Mouse (Mus musculus) hindbrain, postnatal 0 days (tissue): ENCODE results near the gene Aim2. TPM values are rescaled to one million over a fixed set of nuclear protein-coding genes. Genes with fewer than 3 reads are reported as not detected.
"Not testable (repeated sequence)": the region's sequence is repeated elsewhere in the genome, so short reads cannot be mapped to it uniquely, and the experiment has no call there.

Source experiments
- ATAC-seq: fragments of 200-750 bp; cut with Nextera tagmentation; 2 replicates; pipeline ENCODE4 v1.8.0; 2017; ENCODE audit warnings: mild to moderate bottlenecking, moderate TSS enrichment, moderate library complexity
- DNase-seq: peaks from one replicate; pipeline ENCODE4 v3.0.0-alpha.2; 2015; ENCODE audit warnings: low spot score
- H3K27ac ChIP-seq: fragments of 300-500 bp; sonication (generic); 2 replicates; pipeline ENCODE4 v1.5.1; 2014; ENCODE audit warnings: mild to moderate bottlenecking
- H3K27me3 ChIP-seq: fragments of 300-500 bp; sonication (generic); 2 replicates; pipeline ENCODE4 v1.6.1; 2014; ENCODE audit warnings: low read length, mixed read lengths; ENCODE audit not compliant: insufficient read depth
- H3K36me3 ChIP-seq: fragments of 300-500 bp; sonication (generic); 2 replicates; pipeline ENCODE4 v1.6.1; 2014; ENCODE audit warnings: low read length, mixed read lengths; ENCODE audit not compliant: insufficient read depth
- H3K4me1 ChIP-seq: fragments of 300-500 bp; sonication (generic); 2 replicates; pipeline ENCODE4 v1.6.1; 2014; ENCODE audit warnings: antibody characterized with exemption, low read length, mixed read lengths; ENCODE audit not compliant: insufficient read depth
- H3K4me2 ChIP-seq: fragments of 300-500 bp; sonication (generic); 2 replicates; pipeline ENCODE4 v1.6.1; 2014; ENCODE audit warnings: low read depth, mild to moderate bottlenecking, low read length, moderate library complexity, mixed read lengths
- H3K4me3 ChIP-seq: fragments of 300-500 bp; sonication (generic); 2 replicates; pipeline ENCODE4 v1.5.1; 2014; ENCODE audit warnings: low read length
- H3K9ac ChIP-seq: fragments of 300-500 bp; sonication (generic); replicated peaks from 2 replicates; pipeline ENCODE4 v1.6.1; 2014; ENCODE audit warnings: mild to moderate bottlenecking, low read length, moderate library complexity, mixed read lengths
- H3K9me3 ChIP-seq: fragments of 300-500 bp; sonication (generic); 2 replicates; pipeline ENCODE4 v1.6.1; 2016; ENCODE audit warnings: low read length, mixed read lengths
- CTCF ChIP-seq: IDR thresholded peaks from 2 replicates; pipeline ENCODE4 v1.5.1; 2016; ENCODE audit warnings: antibody characterized with exemption, control low read depth, low read depth
- WGBS: fragments of 180-500 bp; shearing (Covaris S2); extraction: QIAGEN DNeasy Blood & Tissue Kit; methylation state at CpG from one replicate; pipeline ENCODE4 v1.1.7; 2014; 5-methylcytosine and 5-hydroxymethylcytosine counted together
- polyA plus RNA-seq: library from polyadenylated mRNA; unstranded; fragments of >200 nt; fragmentation: Nextera tagmentation; extraction: Ambion mirVana; gene quantifications from 2 replicates; pipeline ENCODE4 v1.2.1, GENCODE M21; 2015
- total RNA-seq: library from RNA; depleted of rRNA; stranded (reverse); fragments of >200 nt; gene quantifications from 2 replicates; pipeline ENCODE4 v1.2.3, GENCODE M21; 2014; rRNA removed

Gene Aim2
- total RNA-seq (1.6 and 19.1 TPM in 2 replicates), polyA plus RNA-seq (1.4 and 1.9 TPM in 2 replicates)

DNA sequence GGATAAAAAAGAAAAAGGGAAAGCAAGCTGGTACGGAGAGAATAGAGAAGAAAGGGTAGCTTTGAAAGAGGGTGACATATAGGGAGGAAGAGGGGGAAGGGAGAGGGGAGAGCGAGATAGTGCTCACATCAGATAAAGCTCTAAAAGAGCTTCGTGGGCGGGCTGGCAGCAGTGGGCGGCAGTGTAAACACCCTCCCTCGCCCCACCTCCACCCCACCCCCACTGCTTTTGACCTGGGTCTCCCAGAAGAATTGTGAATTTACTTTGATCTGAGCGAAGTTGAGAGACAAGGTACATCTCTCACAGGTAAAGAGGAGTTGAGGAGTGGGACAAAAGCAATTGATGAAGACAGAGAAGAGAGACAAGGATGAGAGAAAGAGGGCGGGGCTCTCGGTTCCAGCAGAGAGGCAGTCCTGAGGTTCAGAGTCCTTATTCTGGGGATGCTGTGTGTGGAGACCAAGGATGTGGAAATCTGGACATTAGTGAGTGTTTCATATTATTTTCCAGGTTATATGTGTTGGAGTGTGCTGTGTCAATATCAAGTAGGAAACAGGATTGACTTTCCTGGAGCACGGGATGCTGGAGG lies at the start of gene Aim2:
TSS of gene Aim2 (plus strand) at position 508 of the 586 bp plus-strand sequence.
- DNase-seq (no peak), ATAC-seq (0 out of 2 replicates have a peak, but pooled peaks have one; percentile 15)
- H3K4me1 ChIP-seq = no peaks in the 10 kb centered on the region
- 0 out of 2 replicates have a peak within 1 kb of the TSS, but pooled peaks have one; percentile 24 for H3K9ac ChIP-seq
- H3K4me2 ChIP-seq = peak within 1 kb of the TSS; percentile 42
- no peaks in the 10 kb centered on the region for H3K27me3 ChIP-seq
- H3K27ac ChIP-seq = peak within 1 kb of the TSS; percentile 41; the same call in 1 of the 2 replicates
- no peaks in the 10 kb centered on the region for H3K9me3 ChIP-seq
- peak within 1 kb of the TSS; percentile 13 for H3K4me3 ChIP-seq
- WGBS = 12% methylated on average over 10 of the region's 10 CpGs
- no peak for TF ChIP-seq CTCF
- H3K36me3 ChIP-seq = no peaks in the 10 kb centered on the region

DNA sequence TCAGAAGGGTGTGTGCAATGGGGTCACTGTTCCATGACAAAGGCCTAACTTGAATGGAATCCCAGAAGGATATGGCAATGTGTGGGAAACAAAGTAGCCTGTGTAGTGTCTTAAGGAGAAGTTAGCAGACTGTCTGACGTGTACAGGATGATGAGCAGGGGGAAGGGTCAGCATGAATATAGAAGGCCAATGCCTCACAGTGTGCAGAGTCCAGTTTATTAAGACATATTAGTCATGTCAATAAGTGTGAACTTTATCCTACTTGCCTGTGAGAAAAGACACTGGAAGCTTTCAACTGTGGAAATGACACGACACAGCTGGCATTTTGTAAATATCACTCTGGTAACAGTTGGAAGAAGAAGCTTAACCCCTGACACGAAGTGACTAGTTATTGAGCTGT lies 47.9 kb upstream of the Aim2 start:
- H3K9me3 ChIP-seq, H3K27ac ChIP-seq, H3K36me3 ChIP-seq, H3K27me3 ChIP-seq, ATAC-seq, H3K4me1 ChIP-seq, DNase-seq, H3K9ac ChIP-seq, H3K4me2 ChIP-seq, H3K4me3 ChIP-seq: not testable (repeated sequence)
- 50% methylated on average over 3 of the region's 3 CpGs for WGBS

DNA sequence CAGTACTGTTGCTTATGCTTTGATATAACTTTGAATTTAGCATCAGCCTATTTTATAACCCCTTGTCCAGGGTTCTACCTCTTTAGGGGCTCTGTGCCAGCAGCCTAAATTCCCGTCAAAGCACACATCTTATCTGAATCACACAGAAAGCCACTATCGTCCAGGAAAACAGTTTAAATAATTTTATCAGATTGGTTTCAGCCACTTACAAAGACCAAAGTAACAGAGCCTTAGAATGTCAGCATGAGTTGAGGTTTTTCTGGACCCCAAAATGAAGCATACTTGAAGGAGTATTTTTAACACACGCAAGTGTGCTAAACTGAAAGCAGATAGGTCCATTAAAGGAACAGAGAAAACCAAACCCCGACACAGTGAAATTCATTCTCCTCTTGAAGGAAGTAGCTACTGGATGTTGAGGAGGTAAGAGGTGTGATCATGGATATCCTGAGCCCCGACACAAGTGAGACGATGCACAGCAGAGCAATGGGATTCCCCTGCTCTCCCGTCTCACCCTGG lies 37.1 kb upstream of the Aim2 start:
- H3K9ac ChIP-seq, H3K4me2 ChIP-seq, DNase-seq, H3K4me1 ChIP-seq, H3K36me3 ChIP-seq, H3K4me3 ChIP-seq, ATAC-seq, H3K9me3 ChIP-seq, H3K27ac ChIP-seq, H3K27me3 ChIP-seq: not testable (repeated sequence)
- 84% methylated on average over 7 of the region's 7 CpGs for WGBS

DNA sequence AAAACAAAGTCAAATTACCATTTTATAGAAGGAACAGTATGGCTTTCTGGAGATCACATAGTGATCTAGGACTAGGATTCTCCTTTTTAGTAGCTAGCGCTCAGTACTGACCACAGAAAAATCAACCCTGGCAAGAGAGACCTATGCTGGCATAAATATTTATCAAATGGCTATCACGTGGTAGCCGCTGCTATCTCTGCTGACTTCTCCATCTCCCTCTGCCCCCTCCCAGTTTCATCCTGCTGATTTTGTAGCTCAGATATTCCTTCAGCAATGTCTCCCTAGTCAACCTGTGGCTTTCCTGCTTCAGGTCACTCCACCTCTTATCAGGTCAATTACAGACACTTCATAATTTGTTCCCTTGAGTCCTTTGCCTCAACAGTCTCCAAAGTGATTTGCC lies 35.0 kb upstream of the Aim2 start:
- no peak overlapping the region for H3K4me2 ChIP-seq
- no peaks in the 10 kb centered on the region for H3K9me3 ChIP-seq
- no peak overlapping the region for H3K9ac ChIP-seq
- DNase-seq = no peak
- WGBS = 84% methylated on average over 3 of the region's 3 CpGs
- no peak for ATAC-seq
- H3K36me3 ChIP-seq = no peaks in the 10 kb centered on the region
- no peak for TF ChIP-seq CTCF
- no peaks in the 10 kb centered on the region for H3K4me1 ChIP-seq
- no peak overlapping the region for H3K27ac ChIP-seq
- no peaks in the 10 kb centered on the region for H3K27me3 ChIP-seq
- H3K4me3 ChIP-seq = no peak overlapping the region

- no peaks in the 10 kb centered on the region for H3K36me3 ChIP-seq
- no peaks in the 10 kb centered on the region for H3K27me3 ChIP-seq
- no peak for TF ChIP-seq CTCF
- 92% methylated on average over 2 of the region's 2 CpGs for WGBS
- no peak overlapping the region for H3K27ac ChIP-seq
- H3K4me3 ChIP-seq = no peak overlapping the region
- H3K4me1 ChIP-seq = no peaks in the 10 kb centered on the region
- no peak overlapping the region for H3K9ac ChIP-seq
- H3K4me2 ChIP-seq = no peak overlapping the region
- ATAC-seq (no peak), DNase-seq (no peak)
- no peaks in the 10 kb centered on the region for H3K9me3 ChIP-seq
These were observed 32.7 kb upstream of the Aim2 start for GRCm38 (mm10) chr1:173317925-173318477.

GRCm38 (mm10) chr1:173321593-173322248 lies 29.0 kb upstream of the Aim2 start:
- Histone ChIP-seq H3K27ac (no peak overlapping the region), H3K9me3 (no peaks in the 10 kb centered on the region), H3K4me2 (no peak overlapping the region), H3K4me3 (no peak overlapping the region), H3K27me3 (no peaks in the 10 kb centered on the region), H3K9ac (no peak overlapping the region), H3K36me3 (no peaks in the 10 kb centered on the region), H3K4me1 (no peaks in the 10 kb centered on the region)
- TF ChIP-seq CTCF = no peak
- ATAC-seq (peak; percentile 61; the same call in 1 of the 2 replicates), DNase-seq (no peak)
- WGBS = 29% methylated on average over 8 of the region's 8 CpGs

DNA sequence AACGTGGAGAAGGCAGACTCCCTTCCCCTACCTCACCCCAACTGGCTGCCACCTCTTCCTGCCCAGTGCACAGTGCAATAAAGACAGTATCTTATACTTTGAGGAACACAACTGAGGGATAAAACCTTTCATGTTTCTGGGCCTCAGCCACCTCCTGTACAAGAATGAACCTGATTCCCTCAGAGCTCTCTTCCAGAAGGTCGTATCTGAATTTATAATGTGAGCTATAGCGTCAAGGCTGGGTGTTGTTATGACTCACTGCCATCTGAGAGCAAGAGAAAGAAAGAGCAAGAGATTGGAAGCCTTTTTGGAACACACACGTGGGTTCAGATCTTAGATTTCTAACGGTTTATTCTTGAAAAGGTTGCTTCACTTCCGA lies 28.4 kb upstream of the Aim2 start:
- Histone ChIP-seq H3K4me2 (no peak overlapping the region), H3K9me3 (no peaks in the 10 kb centered on the region), H3K4me3 (no peak overlapping the region), H3K4me1 (no peaks in the 10 kb centered on the region), H3K27ac (no peak overlapping the region), H3K27me3 (no peaks in the 10 kb centered on the region), H3K36me3 (no peaks in the 10 kb centered on the region), H3K9ac (no peak overlapping the region)
- no peak for DNase-seq
- TF ChIP-seq CTCF = no peak
- ATAC-seq = no peak
- 65% methylated on average over 6 of the region's 6 CpGs for WGBS
